Mouse (Mus musculus) 3134 (cell line): ENCODE data around the gene Lrch3.

Experiments used
- DNase-seq: peaks from one replicate; pipeline ENCODE4 v3.0.0-alpha.2; 2011; ENCODE audit warnings: low spot score; ENCODE audit not compliant: insufficient read length; ENCODE audit errors: extremely low read depth

Lrch3 gene

DNA sequence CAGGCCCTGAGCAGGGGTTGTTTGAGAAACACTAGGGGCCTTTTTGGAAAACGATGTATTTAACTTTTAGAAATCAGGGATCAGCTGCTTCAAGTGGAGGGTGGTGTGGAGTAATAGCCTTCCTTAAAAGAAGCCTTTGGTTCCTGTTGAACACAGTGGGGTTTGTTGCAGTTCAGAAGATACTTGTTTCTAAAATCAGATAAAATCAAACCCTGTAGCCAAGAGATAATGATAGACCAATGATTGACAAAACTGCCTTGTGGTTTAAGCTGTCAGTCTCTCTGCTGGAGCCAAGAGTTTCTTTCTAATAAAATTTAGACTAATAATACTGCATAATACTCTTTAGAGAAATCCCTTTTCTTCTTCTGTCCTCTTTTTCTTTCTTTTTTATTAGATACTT lies 66.3 kb downstream of the Lrch3 start:
- DNase-seq, result no peak

DNA sequence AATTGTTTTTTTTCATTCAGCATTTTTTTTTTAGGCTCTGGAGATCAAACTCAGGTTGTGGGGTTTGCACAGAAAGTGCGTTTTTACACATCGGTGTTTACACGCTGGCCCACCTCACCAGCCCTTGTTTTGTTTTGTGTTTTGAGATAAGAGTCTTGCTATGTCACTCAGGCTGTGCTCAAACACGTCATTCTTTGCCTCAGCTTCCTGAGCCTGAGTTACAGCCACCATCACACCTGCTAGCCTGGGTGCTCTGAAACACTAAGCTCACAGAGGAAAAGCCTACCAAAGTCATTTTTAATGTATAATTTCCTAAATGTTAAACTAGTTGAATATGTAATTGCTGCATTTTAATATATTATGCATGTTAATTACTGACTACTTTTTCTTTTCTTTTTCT lies 67.5 kb downstream of the Lrch3 start:
- DNase-seq, result no peak

DNA sequence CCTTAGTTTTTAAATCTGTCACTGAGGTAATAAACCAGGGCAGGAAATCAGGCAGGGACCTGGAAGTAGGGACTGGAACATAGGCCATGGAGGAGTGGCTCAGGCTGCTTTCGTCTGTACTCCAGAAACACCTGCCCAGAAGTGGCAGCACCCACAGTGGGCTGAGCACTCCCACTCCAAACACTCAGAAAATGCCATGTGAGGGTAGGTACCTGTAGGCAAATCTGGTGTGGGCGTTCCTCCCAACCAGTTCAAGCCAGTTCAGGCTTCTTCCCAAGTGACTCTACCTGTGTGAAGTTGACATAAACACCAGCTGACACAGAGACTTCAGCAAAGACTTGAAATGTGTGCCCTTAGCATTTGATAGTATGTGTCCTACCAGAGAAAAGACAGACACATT lies 70.7 kb downstream of the Lrch3 start:
- no peak for DNase-seq

DNA sequence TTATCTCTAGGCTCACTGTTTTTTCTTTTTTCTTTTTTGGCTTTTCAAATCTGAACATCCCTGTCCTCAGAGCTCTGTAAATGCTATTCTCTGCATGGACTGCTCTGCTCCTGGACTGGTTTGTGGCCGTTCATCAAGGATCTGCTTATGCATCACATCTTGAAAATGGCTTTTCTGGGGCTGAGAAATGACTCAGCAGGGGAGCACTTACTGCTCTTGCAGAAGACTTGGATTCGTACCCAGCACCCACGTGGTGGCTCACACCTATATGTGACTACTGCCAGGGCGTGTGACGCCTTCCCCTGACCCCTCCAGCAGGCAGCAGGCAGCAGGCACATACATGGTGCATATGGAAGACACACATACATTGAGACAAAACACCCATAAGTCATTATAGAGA lies 78.3 kb downstream of the Lrch3 start:
- no peak for DNase-seq

DNA sequence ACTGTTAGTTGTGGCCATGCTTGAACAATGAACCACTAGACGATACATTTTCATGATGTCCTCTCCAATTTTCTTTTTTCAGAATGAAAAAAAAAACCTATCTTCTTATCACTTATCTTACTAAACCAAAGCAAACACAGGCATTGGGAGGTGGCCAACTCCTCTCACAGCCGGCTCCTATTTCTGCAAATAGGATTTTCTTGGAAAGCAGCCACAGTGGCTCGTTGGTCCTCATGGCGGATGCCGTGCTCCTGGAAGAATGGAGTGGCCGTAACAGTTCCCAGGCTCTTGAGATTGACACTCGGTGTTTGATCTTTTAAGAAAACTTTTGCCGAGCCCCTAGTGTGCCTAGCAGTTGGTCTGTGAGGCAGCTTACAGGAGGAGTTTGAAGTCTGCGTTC lies 91.3 kb downstream of the Lrch3 start:
- no peak for DNase-seq

DNA sequence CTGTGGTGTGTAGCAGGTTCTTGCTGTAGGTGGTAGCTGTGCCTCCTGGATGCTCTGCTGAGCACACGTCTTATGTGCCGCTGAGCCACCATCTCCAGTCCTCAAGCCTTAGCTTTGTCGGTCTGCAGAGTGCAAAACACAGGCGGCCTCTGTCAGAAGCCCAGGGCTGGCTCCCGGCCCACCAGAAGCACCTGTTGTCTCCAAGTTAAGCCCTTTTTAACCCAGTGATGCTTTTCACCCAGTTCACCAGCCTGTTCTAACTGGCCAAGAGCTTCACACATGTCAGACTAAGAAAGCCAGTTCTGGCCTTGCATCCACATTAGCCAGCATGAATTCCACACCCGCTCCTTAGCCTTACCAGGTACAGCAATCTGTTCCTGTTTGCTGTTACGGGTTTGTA lies 93.0 kb downstream of the Lrch3 start:
- no peak for DNase-seq

DNA sequence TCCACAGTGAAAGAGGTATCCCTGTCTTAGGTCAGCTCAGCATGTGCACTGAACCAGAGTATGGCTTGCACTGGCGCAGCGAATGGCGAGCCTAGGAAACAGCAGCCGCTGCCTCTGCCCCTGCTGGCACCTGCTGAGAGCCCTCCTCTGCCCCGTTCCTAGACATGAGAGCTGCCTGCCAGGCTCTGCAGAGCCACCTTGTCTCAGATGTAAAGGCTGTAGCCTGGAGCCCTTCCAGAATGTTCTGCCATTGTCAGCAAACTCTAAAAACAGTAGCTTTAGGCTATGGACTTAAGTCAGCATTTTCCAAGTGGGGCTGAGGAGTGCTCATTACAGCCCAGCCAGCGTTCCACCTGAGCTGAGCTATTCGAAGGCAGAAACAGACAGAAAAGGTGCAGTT lies 93.5 kb downstream of the Lrch3 start:
- no peak for DNase-seq

DNA sequence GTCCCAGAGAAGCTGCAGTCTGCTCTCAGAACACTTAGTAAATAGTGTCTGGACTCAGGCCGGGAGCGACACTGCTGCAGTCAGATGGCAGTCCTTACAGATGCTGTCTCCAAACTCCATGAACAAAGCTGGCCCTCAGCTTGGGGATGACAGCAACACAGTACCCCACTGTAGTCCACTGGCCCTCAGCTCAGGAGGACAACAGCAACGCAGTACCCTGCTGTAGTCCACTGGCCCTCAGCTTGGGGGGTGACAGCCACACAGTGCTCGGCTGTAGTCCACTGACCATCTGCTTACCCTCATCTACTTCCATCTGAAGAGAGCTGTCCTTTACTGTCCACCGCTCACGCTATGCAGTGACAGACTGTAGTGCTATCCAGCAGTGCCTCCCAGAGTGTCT lies 96.3 kb downstream of the Lrch3 start:
- no peak for DNase-seq

DNA sequence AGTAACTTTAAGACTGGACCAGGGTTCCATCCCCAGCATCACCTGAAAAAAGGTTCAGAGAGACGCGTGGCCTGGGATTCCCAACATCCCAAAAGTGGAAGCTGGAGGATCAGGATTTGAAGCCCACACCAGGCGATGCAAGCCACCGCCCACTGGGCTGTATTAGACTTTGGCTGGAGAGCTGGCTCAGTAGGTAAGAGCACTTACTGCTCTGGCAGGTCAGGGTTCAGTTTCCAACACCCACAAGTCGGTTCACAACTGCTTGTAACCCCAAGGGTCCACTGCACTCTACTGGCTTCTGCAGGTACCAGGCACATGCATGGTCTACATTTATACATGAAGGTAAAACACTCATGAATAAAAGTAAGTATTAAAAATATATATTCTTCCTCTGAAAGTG lies 99.9 kb downstream of the Lrch3 start:
- DNase-seq, result no peak

DNA sequence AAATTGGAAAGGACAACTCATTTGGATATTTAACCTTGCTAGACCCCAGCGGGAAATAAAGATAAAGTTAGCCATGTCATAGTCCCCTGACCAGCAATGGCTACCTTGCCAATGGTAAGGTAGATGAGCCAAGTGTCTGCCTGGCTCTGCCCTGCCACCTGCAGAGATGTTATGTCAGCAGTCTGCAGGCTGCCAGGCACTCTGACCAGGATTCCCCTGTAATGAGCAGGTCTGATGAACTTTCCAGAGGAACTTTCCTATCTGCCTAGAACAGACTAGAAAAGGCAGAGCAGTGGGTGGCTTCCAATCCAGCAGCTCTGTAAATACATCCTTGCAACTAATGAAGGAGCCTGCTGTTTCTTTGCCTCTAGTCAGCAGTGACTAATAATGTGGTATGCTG lies 101.0 kb downstream of the Lrch3 start:
- no peak for DNase-seq

DNA sequence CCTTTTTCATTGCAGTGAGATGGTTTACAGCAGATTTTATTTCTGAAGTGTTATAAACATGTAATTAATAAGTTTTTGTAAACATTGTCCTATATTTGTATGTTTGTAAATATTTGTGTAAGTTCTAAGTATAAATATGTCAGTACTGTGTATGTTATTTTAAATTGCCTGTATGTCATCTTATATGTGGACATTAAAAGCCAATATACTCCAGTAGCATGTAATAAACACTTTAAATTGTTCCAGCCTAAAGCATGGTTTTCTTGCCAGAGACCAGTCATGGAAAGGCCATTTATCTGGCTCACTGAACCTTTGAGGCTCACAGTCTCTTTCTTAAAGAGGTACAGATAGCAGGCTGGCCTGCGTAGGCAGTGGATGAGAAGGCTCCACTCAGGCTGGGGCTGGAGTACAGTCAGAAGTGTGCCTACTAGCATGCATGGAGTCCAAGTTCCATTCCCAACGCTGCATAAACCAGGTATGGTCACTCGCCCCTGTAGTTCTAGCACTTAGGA lies 101.6 kb downstream of the Lrch3 start:
- no peak for DNase-seq

DNA sequence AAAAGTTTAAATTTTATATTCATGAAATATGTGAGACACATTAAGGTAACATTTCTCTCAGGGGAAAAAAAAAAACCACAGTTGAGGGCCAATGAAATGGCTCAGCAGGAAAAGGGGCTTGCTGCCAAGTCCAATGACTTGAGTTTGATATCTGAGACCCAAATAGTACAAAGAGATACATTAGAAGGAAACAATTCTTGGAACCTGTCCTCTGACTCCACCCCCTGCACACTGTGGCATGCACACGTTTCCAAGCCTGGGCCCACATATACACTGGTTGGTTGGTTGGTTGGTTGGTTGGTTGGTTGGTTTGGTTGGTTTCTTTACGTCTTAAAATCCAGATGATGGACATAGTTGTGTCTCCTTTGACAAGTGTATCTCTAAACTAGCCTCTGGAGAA lies 102.1 kb downstream of the Lrch3 start:
- DNase-seq, result no peak

DNA sequence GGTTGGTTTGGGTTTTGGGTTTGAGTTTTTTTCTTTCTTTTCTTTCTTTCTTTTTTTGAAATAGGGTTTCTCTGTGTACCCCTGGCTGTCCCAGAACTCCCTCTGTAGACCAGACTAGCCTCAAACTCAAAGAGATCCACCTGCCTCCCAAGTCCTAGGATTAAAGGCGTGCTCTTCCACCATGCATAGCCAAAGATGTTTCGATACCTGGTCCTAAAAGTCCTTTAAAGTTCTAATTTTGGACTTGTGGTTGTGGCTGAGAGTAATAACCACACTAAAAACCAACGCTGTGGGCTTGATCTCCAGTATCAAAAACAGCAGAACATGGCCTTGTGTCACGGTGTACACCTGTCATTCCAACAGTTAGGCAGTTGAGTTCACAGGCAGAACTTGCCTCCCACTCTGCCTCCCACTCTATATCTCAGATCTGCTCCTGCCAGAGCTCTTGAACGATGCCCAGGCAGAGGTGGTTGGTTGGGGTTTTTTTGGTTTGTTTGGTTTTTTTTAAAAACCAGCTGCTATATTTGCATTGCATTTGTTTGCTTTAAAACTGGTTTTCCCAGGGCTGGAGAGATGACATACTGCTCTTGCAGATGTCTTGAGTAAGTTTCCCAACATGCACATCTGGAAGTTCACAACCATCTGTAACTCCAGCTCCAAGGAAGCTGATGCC lies 103.9 kb downstream of the Lrch3 start:
- no peak for DNase-seq

DNA sequence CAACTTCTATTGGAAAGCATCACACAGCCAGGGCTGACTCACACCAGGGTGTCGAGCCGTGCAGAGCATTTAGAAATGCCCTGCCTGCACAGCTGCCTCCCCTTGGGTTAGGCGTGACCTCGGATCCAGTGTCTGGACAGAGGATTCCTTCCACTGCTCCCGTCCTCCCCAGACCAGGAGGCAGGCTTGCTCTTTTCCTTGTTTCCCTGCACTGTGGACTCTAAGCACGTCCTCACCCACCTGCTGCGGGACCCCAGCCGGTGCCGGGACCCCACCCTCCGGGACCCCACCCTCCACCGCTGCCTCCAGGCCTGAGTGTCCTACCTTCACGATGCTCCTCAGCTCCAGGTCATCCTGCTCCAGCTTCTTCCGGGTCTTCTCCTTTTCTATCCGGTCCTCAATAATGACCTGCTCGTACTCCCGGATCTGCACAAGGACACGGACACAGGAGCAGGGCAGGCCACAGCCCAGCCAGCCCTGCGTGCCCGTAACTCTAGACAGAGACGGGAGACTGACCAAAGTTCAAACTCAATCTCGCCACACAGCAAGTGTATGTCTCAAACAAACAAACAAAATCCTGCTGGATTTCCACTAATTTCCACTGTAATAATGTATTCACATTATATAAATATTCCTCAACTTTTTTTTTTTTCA lies 105.3 kb downstream of the Lrch3 start:
- peak; percentile 23 for DNase-seq

DNA sequence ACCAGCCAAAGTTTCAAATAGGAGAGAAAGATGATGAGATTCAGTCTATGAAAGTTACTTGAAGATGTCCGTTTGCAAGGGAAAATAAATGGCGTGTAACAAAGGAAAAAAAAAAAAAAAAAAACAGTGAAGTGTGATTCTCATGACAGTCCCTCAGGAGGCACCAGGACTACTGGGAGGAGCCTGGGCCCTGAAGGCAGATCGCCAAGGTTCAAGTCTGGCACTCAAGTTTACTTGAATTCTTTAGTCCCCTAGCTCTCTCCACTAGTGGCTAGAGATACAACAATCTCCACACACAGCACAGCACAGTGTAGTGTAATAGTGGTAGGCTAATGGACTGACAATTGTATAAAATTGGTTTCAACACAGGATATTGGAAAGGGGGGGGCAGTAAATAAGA lies 107.5 kb downstream of the Lrch3 start:
- no peak for DNase-seq

DNA sequence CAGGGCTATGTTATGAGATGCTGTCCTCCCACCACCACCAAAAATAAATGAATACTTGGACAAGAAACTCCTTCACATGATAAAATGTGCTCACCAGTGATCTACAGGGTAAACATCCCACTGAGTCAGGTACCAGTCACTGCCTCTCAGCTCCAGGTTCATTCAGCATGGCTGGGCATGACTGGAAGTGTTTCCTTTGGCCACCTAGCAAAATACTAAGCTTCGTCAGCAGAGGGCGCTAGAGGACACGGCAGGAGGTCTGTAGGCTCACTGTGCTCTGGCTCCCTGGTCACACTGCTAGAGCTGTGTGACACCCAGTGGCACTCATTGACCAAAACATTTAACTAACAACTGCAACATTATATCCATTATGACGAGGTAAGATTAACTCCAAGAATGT lies 109.8 kb downstream of the Lrch3 start:
- DNase-seq, result peak; percentile 40

DNA sequence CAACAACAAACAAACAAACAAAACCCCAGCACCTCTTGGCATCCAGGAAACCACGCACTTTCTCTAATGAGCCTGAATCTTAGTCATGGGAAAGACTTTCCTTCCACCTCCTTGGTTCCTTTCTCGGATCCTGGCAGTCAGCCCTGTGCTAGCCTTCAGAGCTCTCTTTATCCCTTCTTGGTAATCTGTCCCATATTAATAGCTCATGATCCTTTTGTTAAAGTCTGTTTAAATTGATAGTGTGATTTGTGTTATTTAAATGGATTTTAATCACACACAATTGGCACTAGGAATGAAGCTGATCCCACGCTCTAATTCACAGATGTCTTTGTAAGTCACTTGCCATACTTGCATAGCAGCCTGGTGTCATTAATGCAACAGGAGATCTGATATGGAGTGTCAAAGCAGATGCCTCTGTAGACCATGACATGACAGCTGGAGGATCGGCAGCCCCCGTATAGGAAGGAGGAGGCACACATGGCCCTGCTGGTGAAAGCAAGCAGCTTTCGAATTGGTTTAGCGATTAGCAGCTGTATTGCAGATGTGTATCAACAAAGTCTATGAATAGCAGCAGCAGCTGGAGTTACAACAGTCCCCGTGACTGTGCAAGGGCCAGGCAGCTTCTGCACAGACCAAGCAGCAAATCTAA lies 110.7 kb downstream of the Lrch3 start:
- no peak for DNase-seq

DNA sequence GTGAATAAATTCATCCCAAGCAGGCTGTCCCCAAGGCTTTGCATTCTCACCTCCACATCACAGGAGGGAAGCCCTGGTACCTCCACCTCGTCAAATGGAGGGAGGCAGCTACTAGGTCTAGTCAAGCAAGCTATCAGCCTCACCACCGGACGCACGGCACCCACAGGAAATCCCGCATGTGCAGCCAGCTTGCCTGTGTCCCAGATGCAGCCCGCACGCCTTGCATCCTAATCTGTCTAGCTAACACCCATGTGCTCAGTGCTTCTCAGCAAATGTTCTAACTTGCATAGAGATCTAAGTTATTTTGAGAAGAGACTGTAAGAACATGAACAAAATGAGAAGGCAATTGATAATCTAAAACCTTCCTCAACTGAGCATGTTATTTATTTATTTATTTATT lies 112.5 kb downstream of the Lrch3 start:
- DNase-seq, result no peak

DNA sequence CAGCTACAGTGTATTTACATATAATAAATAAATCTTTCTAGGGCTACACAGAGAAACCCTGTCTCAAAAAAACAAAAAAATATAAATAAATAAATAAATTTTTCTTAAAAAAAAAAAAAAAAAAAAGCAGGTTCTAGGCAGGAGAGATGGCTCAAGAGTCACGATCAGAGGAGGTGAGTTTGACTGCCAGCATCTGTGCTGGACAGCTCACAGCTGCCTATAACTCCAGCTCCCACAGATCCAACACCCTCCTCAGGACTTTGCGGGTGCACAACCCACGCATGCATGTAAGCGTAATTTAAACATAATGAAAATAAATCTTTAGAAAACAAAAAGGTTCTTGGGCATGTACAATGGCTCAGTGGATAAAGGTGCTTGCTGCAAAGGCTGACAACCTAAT lies 122.1 kb downstream of the Lrch3 start:
- DNase-seq, result no peak

DNA sequence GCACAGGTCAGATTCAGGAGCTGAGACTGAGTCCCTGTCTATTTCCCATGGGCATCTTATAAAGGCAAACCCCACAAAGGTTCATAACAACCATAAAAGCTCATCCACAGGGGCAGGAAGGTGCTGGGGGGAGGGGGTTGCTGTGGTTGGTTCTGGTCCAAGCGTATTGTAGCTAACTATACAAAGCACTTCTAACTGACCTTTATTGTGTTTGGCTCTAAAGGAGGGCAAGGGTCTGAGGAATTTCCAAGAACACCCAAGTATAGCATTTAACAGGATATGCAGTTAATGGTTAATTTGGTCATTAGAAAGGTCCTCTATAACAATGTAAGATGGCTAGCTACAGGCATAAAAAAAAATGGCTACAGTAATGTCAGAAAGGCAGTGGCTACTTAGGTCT lies 128.8 kb downstream of the Lrch3 start:
- DNase-seq, result no peak

DNA sequence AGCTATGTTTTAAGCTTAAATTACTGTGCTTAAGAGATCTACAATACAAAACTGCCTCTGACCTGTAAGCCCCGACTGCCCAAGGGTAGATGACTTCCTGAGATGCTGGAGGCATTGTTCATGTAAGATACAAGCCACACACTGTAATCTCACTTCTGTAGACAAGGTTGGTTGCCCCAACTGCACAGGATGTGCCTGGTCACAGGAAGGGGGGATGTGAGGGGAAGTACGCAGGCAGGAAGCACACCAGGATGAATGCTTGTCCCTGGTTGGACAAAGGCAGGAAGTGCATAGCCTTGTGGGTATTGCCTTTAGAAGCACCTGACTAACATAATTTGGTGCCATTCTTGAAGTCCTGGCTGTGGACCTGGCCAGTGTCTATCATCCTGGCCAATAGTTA lies 129.4 kb downstream of the Lrch3 start:
- DNase-seq, result peak; percentile 39

DNA sequence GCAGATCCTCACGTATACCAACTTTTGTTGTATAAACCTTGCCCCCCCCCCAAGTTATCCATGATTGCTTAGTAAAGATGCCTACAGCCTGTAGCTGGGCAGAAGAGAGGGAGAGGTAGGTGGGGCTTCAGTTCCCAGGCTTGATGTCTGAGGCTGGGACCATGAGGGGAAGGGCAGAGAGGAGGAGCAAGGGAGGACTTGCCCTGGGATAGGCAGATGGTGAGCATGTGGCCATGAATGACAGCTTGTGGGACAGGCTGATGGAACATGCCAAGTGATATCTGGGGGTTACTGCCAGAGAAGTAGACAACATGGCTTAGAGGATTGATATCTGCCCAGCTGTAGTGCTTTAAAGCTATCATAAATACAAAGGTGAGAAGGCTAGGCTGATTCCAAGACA lies 134.1 kb downstream of the Lrch3 start:
- no peak for DNase-seq
